Mouse (Mus musculus) neural tube, embryonic 14.5 days (tissue): ENCODE measurements around the gene Lrrc55. TPM values are rescaled to one million over a fixed set of nuclear protein-coding genes. Genes with fewer than 3 reads are reported as not detected.

Experiments used
- ATAC-seq: fragments of 200-750 bp; cut with Nextera tagmentation; 2 replicates; pipeline ENCODE4 v1.8.0; 2017; ENCODE audit warnings: low read depth, mild to moderate bottlenecking, moderate TSS enrichment, moderate library complexity
- H3K27ac ChIP-seq: fragments of 300-500 bp; sonication (generic); 2 replicates; pipeline ENCODE4 v1.5.1; 2014; ENCODE audit warnings: low read depth, mild to moderate bottlenecking, control low read depth, low read length, moderate library complexity, mixed read lengths
- H3K27me3 ChIP-seq: fragments of 300-500 bp; sonication (generic); 2 replicates; pipeline ENCODE4 v1.6.1; 2014; ENCODE audit warnings: low read length; ENCODE audit not compliant: control insufficient read depth, insufficient read depth
- H3K36me3 ChIP-seq: fragments of 300-500 bp; sonication (generic); 2 replicates; pipeline ENCODE4 v1.6.1; 2014; ENCODE audit warnings: low read length, mixed read lengths; ENCODE audit not compliant: control insufficient read depth, insufficient read depth
- H3K4me1 ChIP-seq: fragments of 300-500 bp; sonication (generic); 2 replicates; pipeline ENCODE4 v1.6.1; 2014; ENCODE audit warnings: low read length; ENCODE audit not compliant: control insufficient read depth, insufficient read depth
- H3K4me2 ChIP-seq: fragments of 300-500 bp; sonication (generic); 2 replicates; pipeline ENCODE4 v1.6.1; 2014; ENCODE audit warnings: mild to moderate bottlenecking, low read depth, low read length, control low read depth
- H3K4me3 ChIP-seq: fragments of 300-500 bp; sonication (generic); 2 replicates; pipeline ENCODE4 v1.5.1; 2014; ENCODE audit warnings: low read depth, low read length, control low read depth, mixed read lengths
- H3K9ac ChIP-seq: fragments of 300-500 bp; sonication (generic); replicated peaks from 2 replicates; pipeline ENCODE4 v1.6.1; 2014; ENCODE audit warnings: low read depth, mild to moderate bottlenecking, control low read depth, low read length, mixed read lengths
- H3K9me3 ChIP-seq: fragments of 300-500 bp; sonication (generic); 2 replicates; pipeline ENCODE4 v1.6.1; 2016; ENCODE audit warnings: low read length; ENCODE audit not compliant: control insufficient read depth
- WGBS: fragments of 180-500 bp; shearing (Covaris S2); extraction: QIAGEN DNeasy Blood & Tissue Kit; methylation state at CpG from one replicate; pipeline ENCODE4 v1.1.7; 2014; 5-methylcytosine and 5-hydroxymethylcytosine counted together
- polyA plus RNA-seq: library from polyadenylated mRNA; unstranded; fragments of >200 nt; fragmentation: Nextera tagmentation; extraction: Ambion mirVana; gene quantifications from 2 replicates; pipeline ENCODE4 v1.2.1, GENCODE M21; 2014

The Lrrc55 gene
- polyA plus RNA-seq, 1 experiment from 2014 or later: 11.2 TPM

DNA sequence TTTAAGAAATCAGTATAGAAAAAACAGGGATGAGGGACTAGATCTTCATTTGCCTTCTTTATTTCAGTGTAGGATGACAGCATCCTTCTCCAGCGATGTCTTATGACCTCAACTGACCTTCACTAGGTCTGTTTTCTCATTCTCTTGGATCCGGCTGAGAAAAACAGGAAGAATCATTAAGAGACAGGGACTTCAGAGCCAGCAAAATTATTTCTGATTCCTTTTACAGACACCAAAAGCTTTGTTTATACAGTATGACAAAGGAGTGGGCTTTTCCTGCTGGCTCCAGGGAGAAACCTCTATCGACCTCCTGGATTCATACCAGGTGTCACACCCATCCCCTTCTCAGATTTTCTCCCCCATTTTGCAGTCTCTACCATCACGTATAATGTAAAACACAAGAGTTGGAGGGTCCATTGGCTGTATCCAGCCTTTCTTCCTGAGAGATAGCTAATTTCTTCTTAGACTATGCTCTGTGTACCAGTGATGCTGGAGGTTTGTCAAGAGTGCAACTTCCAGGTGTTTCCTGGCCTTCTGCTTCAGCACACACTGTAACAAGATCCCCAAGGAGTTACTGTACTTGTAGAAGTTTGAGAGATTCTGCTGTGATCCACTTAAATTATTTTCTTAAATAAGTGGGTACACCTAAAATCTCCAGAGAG lies 18.7 kb downstream of the Lrrc55 start:
- Histone ChIP-seq H3K4me1 (no peaks in the 10 kb centered on the region), H3K4me2 (no peak overlapping the region), H3K36me3 (no peaks in the 10 kb centered on the region), H3K9ac (no peak overlapping the region), H3K9me3 (no peaks in the 10 kb centered on the region), H3K27me3 (no peaks in the 10 kb centered on the region), H3K4me3 (no peak overlapping the region), H3K27ac (no peak overlapping the region)
- no peak for ATAC-seq
- 80% methylated on average over 4 of the region's 4 CpGs for WGBS

DNA sequence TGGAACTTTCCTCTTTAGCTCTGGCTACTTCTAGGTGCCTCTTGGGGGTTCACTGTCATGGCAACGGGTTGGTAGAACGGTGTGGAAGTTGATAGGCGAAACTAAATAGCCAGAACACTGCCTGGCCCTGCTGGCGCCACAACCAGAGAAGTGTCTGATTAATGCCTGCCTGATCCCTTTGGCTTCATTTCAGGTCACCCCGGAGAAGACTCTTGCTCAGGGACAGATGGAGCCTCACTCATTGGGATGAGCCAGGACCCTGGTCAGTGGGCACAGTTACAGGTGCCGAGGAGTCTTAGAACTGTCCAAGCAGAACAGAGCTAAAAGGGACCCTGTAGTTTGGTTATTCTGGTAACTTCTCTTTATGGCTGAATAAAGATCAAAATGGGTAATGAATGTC lies 23.5 kb downstream of the Lrrc55 start:
- H3K4me3 ChIP-seq: no peak overlapping the region
- 65% methylated on average over 6 of the region's 6 CpGs for WGBS
- no peaks in the 10 kb centered on the region for H3K4me1 ChIP-seq
- H3K36me3 ChIP-seq: no peaks in the 10 kb centered on the region
- H3K27ac ChIP-seq: no peak overlapping the region
- no peak for ATAC-seq
- H3K27me3 ChIP-seq: no peaks in the 10 kb centered on the region
- H3K9me3 ChIP-seq: no peaks in the 10 kb centered on the region
- H3K4me2 ChIP-seq: no peak overlapping the region
- H3K9ac ChIP-seq: no peak overlapping the region

DNA sequence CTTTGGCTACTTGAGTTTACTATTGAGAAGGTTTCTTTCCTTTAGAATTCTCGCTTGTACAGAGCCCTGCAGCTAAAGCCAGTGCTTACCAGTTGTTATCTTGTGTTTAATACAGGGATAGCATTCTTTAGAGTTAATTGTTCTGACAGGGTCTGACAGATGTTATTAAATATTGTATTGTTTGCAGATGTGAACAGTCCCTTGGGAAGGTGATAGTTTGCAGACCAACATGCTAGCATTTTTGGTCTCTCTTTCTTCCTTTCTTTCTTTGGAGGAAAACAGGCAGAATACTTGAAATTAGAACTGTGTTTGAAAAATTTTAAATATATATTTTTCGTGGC lies 24.3 kb downstream of the Lrrc55 start:
- Histone ChIP-seq H3K27me3 (no peaks in the 10 kb centered on the region), H3K27ac (no peak overlapping the region), H3K4me3 (no peak overlapping the region), H3K4me1 (no peaks in the 10 kb centered on the region), H3K9ac (no peak overlapping the region), H3K4me2 (no peak overlapping the region), H3K9me3 (no peaks in the 10 kb centered on the region), H3K36me3 (no peaks in the 10 kb centered on the region)
- no peak for ATAC-seq
- 73% methylated on average over 2 of the region's 2 CpGs for WGBS

DNA sequence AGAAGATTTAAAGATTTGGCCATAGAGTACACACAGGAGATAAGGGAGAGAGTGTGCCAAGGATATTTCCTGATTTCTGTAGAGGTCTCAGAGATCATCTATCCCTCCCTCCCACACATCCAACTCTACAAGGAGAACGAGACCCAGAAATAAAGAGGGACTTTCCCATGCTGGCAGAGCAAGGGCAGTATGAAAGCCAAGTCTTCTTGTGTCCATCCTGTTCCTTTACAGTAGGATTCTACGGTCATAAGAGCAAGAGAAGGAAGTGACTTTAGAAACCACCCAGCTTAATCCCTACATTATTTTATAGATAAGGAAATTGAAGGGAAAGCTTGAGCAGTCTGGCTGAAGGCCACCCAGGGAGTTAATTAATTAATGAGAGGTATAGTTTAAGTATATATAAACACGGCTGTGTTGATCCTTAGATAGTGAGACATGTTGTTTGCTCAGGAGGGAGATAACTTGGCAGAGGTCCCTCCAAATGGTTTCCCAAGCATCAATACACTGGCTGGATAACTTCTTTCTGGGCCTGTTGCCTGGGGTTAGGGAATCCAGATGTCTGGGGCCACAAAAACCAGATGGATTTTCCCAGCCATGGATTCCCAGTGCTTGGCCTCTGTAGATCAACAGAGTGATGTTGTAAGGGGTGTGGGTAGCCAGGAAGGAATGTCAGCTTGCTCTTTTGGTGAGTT lies 24.8 kb downstream of the Lrrc55 start:
- 70% methylated on average over 3 of the region's 3 CpGs for WGBS
- Histone ChIP-seq H3K4me3 (no peak overlapping the region), H3K9me3 (no peaks in the 10 kb centered on the region), H3K9ac (no peak overlapping the region), H3K27ac (no peak overlapping the region), H3K27me3 (no peaks in the 10 kb centered on the region), H3K4me1 (no peaks in the 10 kb centered on the region), H3K4me2 (no peak overlapping the region), H3K36me3 (no peaks in the 10 kb centered on the region)
- ATAC-seq: no peak

- Histone ChIP-seq H3K9me3 (no peaks in the 10 kb centered on the region), H3K36me3 (no peaks in the 10 kb centered on the region), H3K4me3 (no peak overlapping the region), H3K9ac (no peak overlapping the region), H3K27me3 (no peaks in the 10 kb centered on the region), H3K4me1 (no peaks in the 10 kb centered on the region), H3K4me2 (no peak overlapping the region), H3K27ac (no peak overlapping the region)
- 100% methylated on average over 1 of the region's 1 CpGs for WGBS
- no peak for ATAC-seq
These were observed 28.7 kb downstream of the Lrrc55 start for GRCm38 (mm10) chr2:85168327-85168726.

- Histone ChIP-seq H3K27me3 (no peaks in the 10 kb centered on the region), H3K4me1 (no peaks in the 10 kb centered on the region), H3K4me2 (no peak overlapping the region), H3K36me3 (no peaks in the 10 kb centered on the region), H3K27ac (no peak overlapping the region), H3K9me3 (no peaks in the 10 kb centered on the region), H3K4me3 (no peak overlapping the region), H3K9ac (no peak overlapping the region)
- no peak for ATAC-seq
- 65% methylated on average over 1 of the region's 1 CpGs for WGBS
These were observed 29.4 kb downstream of the Lrrc55 start for GRCm38 (mm10) chr2:85167624-85168023.

DNA sequence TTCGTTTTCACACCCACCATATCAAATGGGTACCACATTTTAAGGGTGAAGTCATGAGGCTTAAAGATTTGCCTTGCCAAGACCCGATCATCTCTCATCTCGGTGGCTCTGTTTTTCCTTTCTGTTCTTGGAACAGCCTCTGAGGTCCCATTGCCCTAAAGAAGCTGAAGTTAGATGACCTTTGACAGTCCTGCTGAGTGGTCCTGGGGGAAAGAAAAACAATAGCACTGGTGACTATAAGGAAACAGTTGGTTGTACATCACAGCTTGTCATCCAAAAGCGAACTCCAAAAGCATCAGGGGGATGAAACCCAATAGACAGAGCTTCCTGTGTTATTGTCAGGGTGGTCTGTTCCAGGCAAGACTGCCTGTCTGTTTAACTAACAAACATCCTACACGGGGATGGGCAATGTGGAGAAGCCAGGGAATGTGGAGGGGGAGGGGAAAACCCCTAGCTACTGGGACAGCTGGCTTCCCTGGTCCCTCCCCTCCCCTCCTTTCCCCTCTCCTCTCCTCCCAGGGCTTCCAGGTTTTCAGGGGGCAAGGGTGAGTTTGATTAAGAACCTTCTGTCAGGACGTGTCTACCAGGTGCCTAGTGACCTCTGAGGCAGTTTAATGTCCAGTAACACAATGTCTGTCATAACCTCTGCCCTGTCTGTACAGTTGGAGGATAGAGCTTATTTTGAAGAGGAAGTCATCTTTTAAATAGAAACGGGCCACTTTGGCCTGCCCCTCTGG lies 33.5 kb downstream of the Lrrc55 start:
- H3K27me3 ChIP-seq: no peaks in the 10 kb centered on the region
- no peak overlapping the region for H3K9ac ChIP-seq
- H3K36me3 ChIP-seq: no peaks in the 10 kb centered on the region
- H3K4me1 ChIP-seq: 0 out of 2 replicates have a peak, but pooled peaks cover 5% of the 10 kb centered on the region
- no peak overlapping the region for H3K4me3 ChIP-seq
- no peaks in the 10 kb centered on the region for H3K9me3 ChIP-seq
- 51% methylated on average over 7 of the region's 7 CpGs for WGBS
- H3K27ac ChIP-seq: no peak overlapping the region
- no peak overlapping the region for H3K4me2 ChIP-seq
- no peak for ATAC-seq

- WGBS: 12% methylated on average over 1 of the region's 1 CpGs
- H3K4me1 ChIP-seq: 0 out of 2 replicates have a peak, but pooled peaks cover 5% of the 10 kb centered on the region
- H3K4me2 ChIP-seq: no peak overlapping the region
- no peaks in the 10 kb centered on the region for H3K36me3 ChIP-seq
- H3K4me3 ChIP-seq: no peak overlapping the region
- no peak overlapping the region for H3K9ac ChIP-seq
- ATAC-seq: peak; percentile 56
- no peaks in the 10 kb centered on the region for H3K27me3 ChIP-seq
- H3K27ac ChIP-seq: no peak overlapping the region
- no peaks in the 10 kb centered on the region for H3K9me3 ChIP-seq
These were observed 35.3 kb downstream of the Lrrc55 start for GRCm38 (mm10) chr2:85161638-85162093.
